Mouse (Mus musculus) ES-E14 (cell line): Measurements from ENCODE around the gene Olfr552. TPM values are rescaled to one million over a fixed set of nuclear protein-coding genes. Genes with fewer than 3 reads are reported as not detected.
A peak's percentile ranks its signal among the peaks of the same experiment; 100 is the strongest.
"Not testable (repeated sequence)": the region's sequence is repeated elsewhere in the genome, so short reads cannot be mapped to it uniquely, and the experiment has no call there.

ENCODE experiments used
- DNase-seq: peaks from one replicate; pipeline ENCODE4 v3.0.0-alpha.2; 2013; ENCODE audit warnings: low read depth, low spot score
- H3K27ac ChIP-seq: 2 replicates; pipeline ENCODE4 v1.5.1; 2012; ENCODE audit warnings: low read depth, mild to moderate bottlenecking, low read length, moderate library complexity, mixed read lengths; ENCODE audit not compliant: poor library complexity, insufficient read depth, severe bottlenecking
- H3K36me3 ChIP-seq: 2 replicates; pipeline ENCODE4 v1.6.1; 2012; ENCODE audit warnings: mild to moderate bottlenecking, low read length, moderate library complexity, mixed read lengths; ENCODE audit not compliant: control insufficient read depth, poor library complexity, insufficient read depth, severe bottlenecking
- H3K4me1 ChIP-seq, 2 experiments: fragments of 150-350 bp in 1 of 2; sonication (generic) in 1 of 2; 2 replicates each; pipeline ENCODE4 v1.6.1; 2012; ENCODE audit warnings: low read length in 2 of 2, mild to moderate bottlenecking in 1 of 2, mixed read lengths in 1 of 2; ENCODE audit not compliant: control insufficient read depth in 2 of 2, insufficient read depth in 2 of 2, poor library complexity in 1 of 2
- H3K4me3 ChIP-seq, 2 experiments: fragments of 150-350 bp in 1 of 2; sonication (generic) in 1 of 2; 2 replicates each; pipeline ENCODE4 v1.5.1; 2012; ENCODE audit warnings: low read length in 2 of 2, low read depth in 1 of 2, mild to moderate bottlenecking in 1 of 2, mixed read lengths in 1 of 2; ENCODE audit not compliant: insufficient read depth in 1 of 2, poor library complexity in 1 of 2, severe bottlenecking in 1 of 2
- H3K9ac ChIP-seq: 2 replicates; pipeline ENCODE4 v1.6.1; 2012; ENCODE audit warnings: low read depth, mild to moderate bottlenecking, low read length, mixed read lengths; ENCODE audit not compliant: poor library complexity, insufficient read depth, severe bottlenecking
- H3K9me3 ChIP-seq: fragments of 150-350 bp; sonication (generic); 2 replicates; pipeline ENCODE4 v1.6.1; 2012; ENCODE audit warnings: low read depth, mild to moderate bottlenecking, low read length; ENCODE audit not compliant: control insufficient read depth, insufficient read depth
- CHD2 ChIP-seq: IDR thresholded peaks from 2 replicates; pipeline ENCODE4 v1.6.1; 2014; ENCODE audit warnings: mild to moderate bottlenecking, low read depth, low read length, inconsistent platforms
- HCFC1 ChIP-seq: IDR thresholded peaks from 2 replicates; pipeline ENCODE4 v1.6.1; 2012; ENCODE audit warnings: low read length, inconsistent platforms, borderline replicate concordance; ENCODE audit not compliant: insufficient read depth
- MAFK ChIP-seq: IDR thresholded peaks from 2 replicates; pipeline ENCODE4 v1.6.1; 2014; ENCODE audit warnings: mild to moderate bottlenecking, low read depth, low read length, inconsistent platforms; ENCODE audit not compliant: insufficient read depth
- ZC3H11A ChIP-seq: IDR thresholded peaks from 2 replicates; pipeline ENCODE4 v1.6.1; 2012; ENCODE audit warnings: low read depth, mild to moderate bottlenecking, inconsistent platforms, low read length, borderline replicate concordance
- ZNF384 ChIP-seq: IDR thresholded peaks from 2 replicates; pipeline ENCODE4 v1.6.1; 2012; ENCODE audit warnings: low read depth, low read length, inconsistent platforms
- in situ Hi-C, 2 experiments: fragments of 600-800 bp; cut with MboI; formaldehyde crosslinking; loops; one replicate each; pipeline ENCODE4 v1.15.1; 2025; ENCODE audit warnings: low sequenced_read_pairs in 2 of 2, inconsistent platforms in 1 of 2; ENCODE audit not compliant: unreplicated experiment in 2 of 2
- total RNA-seq: library from RNA; depleted of rRNA; stranded (reverse); fragments of 300-350 nt; gene quantifications from 2 replicates; pipeline ENCODE4 v1.2.3, GENCODE M21; 2012

Olfr552 gene
- total RNA-seq, 1 experiment, result not detected

DNA sequence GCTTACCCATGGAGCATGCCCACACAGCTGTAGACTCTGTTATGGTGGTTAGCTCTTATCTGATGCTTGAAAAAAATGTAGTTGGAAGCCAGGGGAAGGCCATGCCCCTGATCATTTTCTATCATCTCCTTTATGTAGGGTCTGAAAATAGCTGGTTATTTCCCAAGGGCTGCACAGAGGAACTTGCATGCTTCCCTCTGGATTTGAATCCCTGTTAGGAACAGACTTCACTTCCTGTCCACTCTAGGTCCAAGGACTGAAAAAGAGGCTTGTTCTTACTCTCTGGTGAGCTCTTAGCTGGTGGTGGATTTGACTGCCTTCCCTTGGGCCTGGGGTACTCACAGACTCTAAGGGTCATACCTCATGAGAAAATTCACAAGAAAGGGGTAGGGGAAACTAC, 20.5 kb downstream of the Olfr552 start, which contains the start of gene Olfr553:
Gene Olfr553, minus strand, starts transcription at position 101 of the 400 bp plus-strand sequence.
- Histone ChIP-seq H3K36me3 (no peaks in the 10 kb centered on the region), H3K9me3 (no peaks in the 10 kb centered on the region), H3K27ac (no peak within 1 kb of the TSS), H3K4me1 (no peaks in the 10 kb centered on the region), H3K9ac (no peak within 1 kb of the TSS), H3K4me3 (no peak within 1 kb of the TSS)
- in situ Hi-C loops, result no loop called here
- TF ChIP-seq CHD2 (no peak), MAFK (no peak), ZC3H11A (no peak)
- DNase-seq, result no peak

DNA sequence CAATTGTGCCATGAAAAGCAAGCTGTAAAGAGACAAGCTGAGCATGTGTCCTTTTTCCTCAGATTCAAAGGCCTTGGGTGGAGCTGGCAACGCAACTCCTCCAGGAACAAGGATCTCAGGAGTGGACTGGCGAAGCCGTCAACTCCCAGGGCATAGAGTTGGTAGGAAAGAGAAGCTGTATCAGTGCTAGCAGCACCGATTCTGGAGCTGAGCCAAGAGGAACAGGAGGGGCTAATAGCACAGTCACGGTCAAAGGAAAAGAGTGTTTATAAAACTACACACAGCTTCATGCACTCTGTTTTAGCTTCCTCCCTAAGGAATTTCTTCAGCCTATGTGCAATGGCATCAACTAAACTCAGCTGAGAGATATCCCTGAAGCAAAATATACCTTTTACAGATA, 22.0 kb downstream of the Olfr552 start:
- Histone ChIP-seq H3K36me3 (no peaks in the 10 kb centered on the region), H3K9me3 (no peaks in the 10 kb centered on the region), H3K9ac (no peak overlapping the region), H3K4me3 (no peak overlapping the region), H3K27ac (no peak overlapping the region), H3K4me1 (no peaks in the 10 kb centered on the region)
- no peak for TF ChIP-seq MAFK
- TF ChIP-seq ZC3H11A, result no peak
- no peak for TF ChIP-seq ZNF384
- TF ChIP-seq CHD2, result no peak
- TF ChIP-seq HCFC1, result no peak
- DNase-seq, result no peak
- in situ Hi-C loops, result no loop called here

GRCm38 (mm10) chr7:102620368-102620767, 22.8 kb downstream of the Olfr552 start:
- H3K9ac ChIP-seq, result peak overlapping the region; percentile 70
- H3K4me1 ChIP-seq, in situ Hi-C loops, H3K9me3 ChIP-seq, H3K27ac ChIP-seq, H3K36me3 ChIP-seq: not testable (repeated sequence)
- H3K4me3 ChIP-seq, result peak overlapping the region; percentile 50 to 53
- DNase-seq, result peak; percentile 24

GRCm38 (mm10) chr7:102636665-102637064, 39.1 kb downstream of the Olfr552 start:
- in situ Hi-C loops, result no loop called here

GRCm38 (mm10) chr7:102638132-102638531, 40.6 kb downstream of the Olfr552 start, which contains the start of gene Olfr554:
Gene Olfr554 (plus strand): TSS chr7:102638432.
- Histone ChIP-seq H3K27ac (no peak within 1 kb of the TSS), H3K9ac (no peak within 1 kb of the TSS), H3K9me3 (no peaks in the 10 kb centered on the region), H3K4me3 (no peak within 1 kb of the TSS), H3K36me3 (no peaks in the 10 kb centered on the region), H3K4me1 (no peaks in the 10 kb centered on the region)
- no peak for DNase-seq
- in situ Hi-C loops, result no loop called here
- no peak for TF ChIP-seq ZNF384
- TF ChIP-seq MAFK, result no peak
- TF ChIP-seq HCFC1, result no peak

More at GRCm38 (mm10) chr7:102636665-102637064, 39.1 kb downstream of the Olfr552 start:
- Histone ChIP-seq H3K4me3 (no peak overlapping the region), H3K4me1 (no peaks in the 10 kb centered on the region), H3K36me3 (no peaks in the 10 kb centered on the region), H3K9ac (no peak overlapping the region), H3K27ac (no peak overlapping the region), H3K9me3 (no peaks in the 10 kb centered on the region)
- TF ChIP-seq ZNF384, result no peak
- no peak for TF ChIP-seq ZC3H11A
- no peak for TF ChIP-seq CHD2
- TF ChIP-seq HCFC1, result no peak
- no peak for TF ChIP-seq MAFK
- peak; percentile 21 for DNase-seq

DNA sequence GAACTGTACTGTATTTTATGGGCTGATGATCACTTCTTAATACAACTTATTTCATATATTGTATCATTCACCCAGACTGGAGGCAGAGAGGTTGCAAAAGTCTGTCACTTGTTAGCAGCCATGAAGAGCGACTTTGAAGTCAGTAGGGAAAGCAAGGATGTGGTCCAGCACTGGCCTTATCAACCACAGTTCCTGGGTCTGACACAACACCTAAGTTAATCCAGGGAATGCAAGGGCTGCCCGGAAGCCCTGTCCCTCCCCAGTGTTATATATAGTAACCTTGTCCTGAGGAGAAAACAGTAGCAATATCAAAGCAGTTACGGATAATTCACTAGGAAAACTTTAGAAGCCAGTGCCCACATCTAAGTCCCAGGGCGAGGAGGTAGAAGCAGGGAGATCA, 47.4 kb downstream of the Olfr552 start:
- in situ Hi-C loops, H3K36me3 ChIP-seq, H3K4me1 ChIP-seq, H3K4me3 ChIP-seq, H3K9ac ChIP-seq, DNase-seq, H3K9me3 ChIP-seq, H3K27ac ChIP-seq: not testable (repeated sequence)
